8 mouse cellular contexts compared by ENCODE assay signal in genomic region chr3:20057306-20058196, GRCm38 (mm10). TPM values are rescaled to one million over a fixed set of nuclear protein-coding genes. Genes with fewer than 3 reads are reported as not detected.
DNase-seq lines count a peak whose midpoint lies in the region; ATAC-seq and TF ChIP-seq lines count a peak whose summit lies in the region.

Gene Hltf (plus strand): TSS chr3:20057811.

- H3K79me2 ChIP-seq in C2C12 (ENCODE audit: control insufficient read depth, insufficient read depth): peaks cover 8% of the 10 kb centered on the region
- no peaks in the 10 kb centered on the region for H3K79me2 ChIP-seq in liver, adult 2 months (ENCODE audit: control insufficient read depth, insufficient read depth, low read length)
- H3K79me2 ChIP-seq in myocyte (ENCODE audit: control insufficient read depth, insufficient read depth): peaks cover 4% of the 10 kb centered on the region

- no peak for TF ChIP-seq CTCF in C2C12 (IDR thresholded peaks at IDR 0.05; ENCODE audit: control insufficient read depth, insufficient read depth, insufficient read length)
- no peak for TF ChIP-seq CTCF in brain, embryonic 14.5 days (IDR thresholded peaks at IDR 0.05; ENCODE audit: borderline replicate concordance, extremely low read depth, insufficient read depth, insufficient read length)
- no peak for TF ChIP-seq CTCF in liver, adult 2 months (IDR thresholded peaks at IDR 0.05; ENCODE audit: low read depth, low read length)

- H3K4me2 ChIP-seq in heart, embryonic 11.5 days: peak within 1 kb of the TSS; percentile 67
- peak within 1 kb of the TSS; percentile 65 for H3K4me2 ChIP-seq in kidney, embryonic 16.5 days (replicated peaks; ENCODE audit: low read depth, low read length)
- H3K4me2 ChIP-seq in myocyte (ENCODE audit: low read depth): peak within 1 kb of the TSS; percentile 95

- TF ChIP-seq POLR2A in brain, embryonic 14.5 days (IDR thresholded peaks at IDR 0.05; ENCODE audit: borderline replicate concordance, extremely low read depth, insufficient read depth, insufficient read length, poor library complexity, severe bottlenecking): peak; percentile 43; the same call in 1 of the 2 replicates
- TF ChIP-seq POLR2A in liver, adult 2 months (IDR thresholded peaks at IDR 0.05; ENCODE audit: extremely low read depth, insufficient read depth, low read length): 0 out of 2 replicates have a peak, but pooled peaks have one; percentile 20
- TF ChIP-seq POLR2A in myocyte (IDR thresholded peaks at IDR 0.05; ENCODE audit: insufficient read length, low read depth): peak; percentile 67

- H3K36me3 ChIP-seq in C2C12 (ENCODE audit: control insufficient read depth, insufficient read depth): peaks cover 3% of the 10 kb centered on the region
- H3K36me3 ChIP-seq in erythroblast, embryonic 14.5 days (ENCODE audit: control insufficient read depth): peaks cover 5% of the 10 kb centered on the region
- no peaks in the 10 kb centered on the region for H3K36me3 ChIP-seq in heart, embryonic 11.5 days (ENCODE audit: control insufficient read depth, insufficient read depth, low read length)
- 0 out of 2 replicates have a peak, but pooled peaks cover 6% of the 10 kb centered on the region for H3K36me3 ChIP-seq in kidney, embryonic 16.5 days (ENCODE audit: insufficient read depth, low read length)
- peaks cover 3% of the 10 kb centered on the region; the same call in 1 of the 2 replicates for H3K36me3 ChIP-seq in liver, adult 2 months (ENCODE audit: control insufficient read depth, insufficient read depth, low read length)
- no peaks in the 10 kb centered on the region for H3K36me3 ChIP-seq in myocyte (ENCODE audit: control insufficient read depth, insufficient read depth)
- peaks cover 6% of the 10 kb centered on the region; the same call in 1 of the 2 replicates for H3K36me3 ChIP-seq in splenic B cell, adult 2 months (ENCODE audit: control insufficient read depth, insufficient read depth, low read length, poor library complexity, severe bottlenecking)

- H3K4me3 ChIP-seq in C2C12 (ENCODE audit: insufficient read depth, poor library complexity, severe bottlenecking) (peak within 1 kb of the TSS; percentile 72), myocyte (peak within 1 kb of the TSS; percentile 81)
- H3K4me3 ChIP-seq in erythroblast, embryonic 14.5 days (replicated peaks): peak within 1 kb of the TSS; percentile 91
- H3K4me3 ChIP-seq in heart, embryonic 11.5 days (ENCODE audit: low read depth, low read length): peak within 1 kb of the TSS; percentile 77
- peak within 1 kb of the TSS; percentile 79 for H3K4me3 ChIP-seq in kidney, embryonic 16.5 days (ENCODE audit: low read length)
- H3K4me3 ChIP-seq in liver, adult 2 months (ENCODE audit: insufficient read depth, low read depth, low read length): peak within 1 kb of the TSS; percentile 78

- H3K27me3 ChIP-seq in C2C12 (ENCODE audit: control insufficient read depth, insufficient read depth, insufficient read length) (no peaks in the 10 kb centered on the region), myocyte (ENCODE audit: control insufficient read depth, insufficient read depth, insufficient read length) (no peaks in the 10 kb centered on the region)
- H3K27me3 ChIP-seq in erythroblast, embryonic 14.5 days (ENCODE audit: control insufficient read depth): no peaks in the 10 kb centered on the region
- H3K27me3 ChIP-seq in heart, embryonic 11.5 days (ENCODE audit: control insufficient read depth, insufficient read depth, low read length): no peaks in the 10 kb centered on the region
- H3K27me3 ChIP-seq in kidney, embryonic 16.5 days (ENCODE audit: insufficient read depth, low read length): no peaks in the 10 kb centered on the region
- H3K27me3 ChIP-seq in liver, adult 2 months (ENCODE audit: control insufficient read depth, insufficient read depth, low read length): no peaks in the 10 kb centered on the region
- H3K27me3 ChIP-seq in splenic B cell, adult 2 months (ENCODE audit: control insufficient read depth, insufficient read depth, low read length, poor library complexity, severe bottlenecking): no peaks in the 10 kb centered on the region

- DNase-seq in brain, embryonic 14.5 days (ENCODE audit: low read depth): peak; percentile 98
- peak; percentile 90 for DNase-seq in liver, adult 2 months (ENCODE audit: extremely low read depth, low read depth, low spot score)
- DNase-seq in splenic B cell, adult 2 months (ENCODE audit: low read depth, low spot score): peak; percentile 96

- peak within 1 kb of the TSS; percentile 84 for H3K9ac ChIP-seq in heart, embryonic 11.5 days (ENCODE audit: low read depth, low read length)
- peak within 1 kb of the TSS; percentile 68 for H3K9ac ChIP-seq in kidney, embryonic 16.5 days (replicated peaks; ENCODE audit: low read length)
- peak within 1 kb of the TSS; percentile 75 for H3K9ac ChIP-seq in liver, adult 2 months (ENCODE audit: low read depth, low read length)

- no peak within 1 kb of the TSS for H3K27ac ChIP-seq in heart, embryonic 11.5 days (ENCODE audit: low read depth, low read length)
- H3K27ac ChIP-seq in kidney, embryonic 16.5 days (ENCODE audit: low read length): peak within 1 kb of the TSS; percentile 78
- H3K27ac ChIP-seq in liver, adult 2 months (replicated peaks; ENCODE audit: insufficient read depth, low read depth, low read length): peak within 1 kb of the TSS; percentile 24

- H3K9me3 ChIP-seq in erythroblast, embryonic 14.5 days (ENCODE audit: control insufficient read depth, low read length): no peaks in the 10 kb centered on the region
- no peaks in the 10 kb centered on the region for H3K9me3 ChIP-seq in heart, embryonic 11.5 days (replicated peaks; ENCODE audit: control insufficient read depth, low read length)
- H3K9me3 ChIP-seq in kidney, embryonic 16.5 days (ENCODE audit: low read length): no peaks in the 10 kb centered on the region

- ATAC-seq in heart, embryonic 11.5 days (replicated peaks; ENCODE audit: insufficient number of reproducible peaks, low FRiP score, low TSS enrichment): peak; percentile 100
- peak; percentile 100 for ATAC-seq in kidney, embryonic 16.5 days (ENCODE audit: low FRiP score, low TSS enrichment)

- peaks cover 17% of the 10 kb centered on the region for H3K4me1 ChIP-seq in erythroblast, embryonic 14.5 days (ENCODE audit: control insufficient read depth)
- H3K4me1 ChIP-seq in heart, embryonic 11.5 days (ENCODE audit: control insufficient read depth, insufficient read depth, low read length): peaks cover 4% of the 10 kb centered on the region; the same call in 1 of the 2 replicates
- H3K4me1 ChIP-seq in kidney, embryonic 16.5 days (ENCODE audit: insufficient read depth, low read length): peaks cover 7% of the 10 kb centered on the region
- H3K4me1 ChIP-seq in liver, adult 2 months (ENCODE audit: control insufficient read depth, insufficient read depth, low read length): no peaks in the 10 kb centered on the region

- peak within 1 kb of the TSS; percentile 92 for H3ac ChIP-seq in C2C12 (ENCODE audit: control insufficient read depth, insufficient read length, low read depth)
- no peak within 1 kb of the TSS for H3ac ChIP-seq in myocyte (ENCODE audit: control insufficient read depth, insufficient read length)

- H3K79me3 ChIP-seq in C2C12 (ENCODE audit: low read depth): peaks cover 2% of the 10 kb centered on the region

- under 1% methylated on average over 51 of the region's 54 CpGs for WGBS in heart, embryonic 11.5 days (ENCODE audit: insufficient replicate concordance)
- WGBS in kidney, embryonic 16.5 days: under 1% methylated on average over 47 of the region's 54 CpGs
- WGBS in liver, adult 2 months: 1% methylated on average over 49 of the region's 54 CpGs

TF ChIP-seq in C2C12, 6 proteins besides CTCF, POLR2A, EP300 and RAD21:
- TF ChIP-seq MYOG (IDR thresholded peaks at IDR 0.05; ENCODE audit: control insufficient read depth, extremely low read depth, insufficient read length) (no peak), MAX (IDR thresholded peaks at IDR 0.05) (peak; percentile 31)
TF ChIP-seq in C2C12: peak in this region for 1.

TF ChIP-seq in myocyte, 11 proteins besides CTCF, POLR2A, EP300 and RAD21:
- no peak for TF ChIP-seq USF1 (IDR thresholded peaks at IDR 0.05; ENCODE audit: low read depth)
- TF ChIP-seq SRF (IDR thresholded peaks at IDR 0.05; ENCODE audit: control insufficient read depth, insufficient read length, low read depth): no peak
- TF ChIP-seq E2F4 (IDR thresholded peaks at IDR 0.05; ENCODE audit: insufficient read depth): peak; percentile 86
- peak; percentile 29 for TF ChIP-seq POLR2AphosphoS2 (IDR thresholded peaks at IDR 0.05; ENCODE audit: insufficient read length, low read depth)
- TF ChIP-seq TCF3 (IDR thresholded peaks at IDR 0.05; ENCODE audit: insufficient read length, low read depth): no peak
TF ChIP-seq in myocyte: peak in this region for 2.

RNA-seq across cellular contexts. Expression of gene Hltf, which starts in this region (rescaled TPM):
- polyA plus RNA-seq in C2C12 (2012; fragmentation: generic; extraction: Trizol) (1.9 TPM), myocyte (2012; fragmentation: generic; extraction: Trizol) (1.3 TPM)
- polyA plus RNA-seq in brain, embryonic 14.5 days (2012; rRNA removed): 15.6 and 16.6 TPM in 2 replicates
- polyA plus RNA-seq in erythroblast, embryonic 14.5 days (2012): 0.17 and 0.28 TPM in 2 replicates
- polyA plus RNA-seq in heart, embryonic 11.5 days (2014; fragmentation: Nextera tagmentation; extraction: Ambion mirVana): 21.8 and 23.2 TPM in 2 replicates
- polyA plus RNA-seq in kidney, embryonic 16.5 days (2015; fragmentation: Nextera tagmentation; extraction: Ambion mirVana): 15.8 and 16.5 TPM in 2 replicates
- 10.5 and 15.2 TPM in 2 replicates for total RNA-seq in liver, adult 2 months (2014; rRNA removed)
- polyA plus RNA-seq in liver, adult 2 months (2012; rRNA removed): 1.2 TPM in 2 replicates
